Mouse (Mus musculus): ENCODE measurements at regions not wholly inside any gene's neighbourhood (a gene's known extent, or its start where the extent isn't known, plus 50 kb on each side); places are given as distances from the start of the nearest gene placed in this dataset.

DNA sequence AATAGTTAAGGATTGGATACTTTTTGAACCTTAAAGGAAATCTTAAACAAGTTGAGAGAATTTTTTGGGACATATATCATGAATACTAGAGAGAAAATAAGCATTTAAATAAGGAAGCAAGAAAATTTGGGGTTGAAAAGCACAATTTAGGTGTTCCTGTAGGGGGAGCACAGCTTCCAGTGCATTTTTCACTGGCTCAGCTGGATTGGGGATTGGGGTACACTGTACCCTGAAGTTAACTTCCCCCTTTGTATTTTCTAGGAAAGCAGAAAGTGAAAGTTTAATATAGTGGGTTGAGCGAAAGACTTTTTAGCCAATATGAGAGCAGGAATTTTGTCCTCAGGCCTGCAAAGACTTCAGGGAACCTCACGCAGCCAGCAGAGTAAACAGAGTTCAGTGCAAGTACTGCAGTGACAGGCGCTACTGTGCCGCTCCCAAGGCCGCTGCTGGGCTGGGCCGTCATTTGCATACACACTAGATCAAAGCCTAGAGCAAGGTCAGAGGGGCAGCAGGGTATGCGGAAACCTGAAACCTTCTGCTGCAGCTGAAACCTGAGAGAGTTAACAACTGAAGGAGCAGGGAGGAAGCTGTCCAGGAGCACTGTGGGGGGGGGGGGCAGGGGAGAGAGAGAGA is 1111.4 kb downstream of the H2al1n start:
- ATAC-seq = no peak

DNA sequence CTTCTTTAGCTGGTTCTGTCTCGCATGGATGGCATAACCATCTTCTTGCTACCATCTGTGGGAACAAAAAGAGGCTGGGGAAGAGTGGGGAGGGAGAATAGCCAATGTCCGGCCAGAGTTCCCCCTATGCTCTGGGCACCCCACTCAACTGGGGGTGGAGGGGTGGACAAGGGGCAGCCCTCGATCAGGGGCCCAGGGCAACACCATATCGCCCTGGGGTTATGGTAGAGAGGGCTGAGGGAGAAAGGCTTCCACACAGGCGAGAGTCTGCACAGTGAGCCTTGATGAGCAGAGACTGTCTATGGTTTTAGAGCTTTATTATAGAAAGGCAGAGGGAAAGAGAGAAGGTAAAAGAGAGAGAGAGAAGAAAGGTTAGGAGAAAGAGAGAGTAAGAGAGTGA is 1112.0 kb downstream of the H2al1n start:
- ATAC-seq = no peak

GRCm38 (mm10) chrX:15365135-15365534 is 1154.2 kb downstream of the H2al1n start:
- ATAC-seq = peak; percentile 92
